Mouse (Mus musculus): ENCODE results near the gene Skp1a.

DNA sequence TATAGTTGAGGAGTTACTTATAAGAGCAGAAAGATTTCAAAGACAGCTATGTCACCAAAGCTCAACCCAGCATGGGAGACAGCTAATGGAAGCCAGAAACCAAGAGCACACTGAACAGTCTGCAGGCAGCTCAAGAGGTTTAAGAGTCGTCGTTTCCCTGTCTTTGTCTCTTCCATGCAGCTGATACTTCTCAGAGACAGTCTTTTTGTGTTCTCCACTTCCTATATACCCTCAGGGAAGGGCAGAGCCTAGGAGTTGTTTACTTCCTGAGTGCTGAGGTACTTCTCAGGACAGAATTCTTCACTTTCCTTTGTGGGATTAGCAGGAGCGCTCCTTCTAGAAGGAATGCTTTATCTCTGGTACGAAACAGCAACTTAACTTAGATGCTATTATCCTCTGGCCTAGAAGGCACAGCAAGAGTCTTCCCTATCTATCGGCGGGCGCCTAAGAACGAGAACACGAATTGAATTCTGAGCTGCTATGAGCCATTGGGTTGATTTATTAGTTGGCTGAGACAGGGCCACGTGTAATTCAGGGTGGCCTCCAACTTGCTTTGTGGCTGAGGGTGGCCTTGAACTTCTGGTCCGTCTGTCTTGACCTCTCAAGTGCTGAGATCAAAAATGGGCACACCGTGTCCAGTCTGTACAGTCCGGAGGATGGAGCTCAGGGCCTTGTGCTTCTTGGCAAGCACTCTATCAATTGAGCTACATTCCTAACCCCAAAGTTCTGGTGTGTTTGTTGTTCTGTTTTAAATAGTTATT, 4.1 kb upstream of the Skp1a start:
- TF ChIP-seq GABPA (IDR thresholded peaks at IDR 0.05; ENCODE audit: insufficient replicate concordance, low read depth, low read length) (no peak), CTCF (conservative IDR thresholded peaks at IDR 0.05 in 1 of 2, IDR thresholded peaks at IDR 0.05 in 1 of 2; ENCODE audit: low read depth in 2 of 2, low read length in 2 of 2) (no peak), TCF12 (IDR thresholded peaks at IDR 0.05; ENCODE audit: low read depth, low read length) (no peak), POLR2A (IDR thresholded peaks at IDR 0.05; ENCODE audit: low read depth, low read length) (no peak), RAD21 (IDR thresholded peaks at IDR 0.05; ENCODE audit: low read depth, low read length) (no peak), E2F4 (IDR thresholded peaks at IDR 0.05; ENCODE audit: insufficient replicate concordance, low read depth, low read length) (no peak), ETS1 (conservative IDR thresholded peaks at IDR 0.05; ENCODE audit: low read depth, low read length) (no peak), HCFC1 (IDR thresholded peaks at IDR 0.05; ENCODE audit: low read depth, low read length) (no peak)
